Mouse (Mus musculus) heart, embryonic 16.5 days (tissue): ENCODE results near the gene Wdr75. TPM values are rescaled to one million over a fixed set of nuclear protein-coding genes. Genes with fewer than 3 reads are reported as not detected.

ENCODE experiments used
- ATAC-seq: fragments of 200-750 bp; cut with Nextera tagmentation; replicated peaks from 2 replicates; pipeline ENCODE4 v1.8.0; 2017; ENCODE audit warnings: moderate number of reproducible peaks; ENCODE audit not compliant: insufficient read depth, low FRiP score; ENCODE audit errors: extremely low read depth
- H3K27ac ChIP-seq: fragments of 300-500 bp; sonication (generic); 2 replicates; pipeline ENCODE4 v1.5.1; 2014; ENCODE audit warnings: mild to moderate bottlenecking, low read length, control low read depth, moderate library complexity
- H3K27me3 ChIP-seq: fragments of 300-500 bp; sonication (generic); 2 replicates; pipeline ENCODE4 v1.6.1; 2014; ENCODE audit warnings: low read length, mixed read lengths; ENCODE audit not compliant: control insufficient read depth, insufficient read depth
- H3K36me3 ChIP-seq: fragments of 300-500 bp; sonication (generic); 2 replicates; pipeline ENCODE4 v1.6.1; 2014; ENCODE audit not compliant: control insufficient read depth, insufficient read depth
- H3K4me1 ChIP-seq: fragments of 300-500 bp; sonication (generic); 2 replicates; pipeline ENCODE4 v1.6.1; 2014; ENCODE audit warnings: low read length, mixed read lengths; ENCODE audit not compliant: control insufficient read depth, insufficient read depth
- H3K4me2 ChIP-seq: fragments of 300-500 bp; sonication (generic); 2 replicates; pipeline ENCODE4 v1.6.1; 2014; ENCODE audit warnings: low read depth, mild to moderate bottlenecking, control low read depth, low read length
- H3K4me3 ChIP-seq: fragments of 300-500 bp; sonication (generic); 2 replicates; pipeline ENCODE4 v1.5.1; 2014; ENCODE audit warnings: mild to moderate bottlenecking, control low read depth, low read length
- H3K9ac ChIP-seq: fragments of 300-500 bp; sonication (generic); 2 replicates; pipeline ENCODE4 v1.6.1; 2014; ENCODE audit warnings: low read length, control low read depth
- H3K9me3 ChIP-seq: fragments of 300-500 bp; sonication (generic); replicated peaks from 2 replicates; pipeline ENCODE4 v1.6.1; 2016; ENCODE audit warnings: low read length; ENCODE audit not compliant: control insufficient read depth
- WGBS: fragments of 180-500 bp; shearing (Covaris S2); extraction: QIAGEN DNeasy Blood & Tissue Kit; methylation state at CpG from one replicate; pipeline ENCODE4 v1.1.7; 2014; 5-methylcytosine and 5-hydroxymethylcytosine counted together
- polyA plus RNA-seq: library from polyadenylated mRNA; unstranded; fragments of >200 nt; fragmentation: Nextera tagmentation; extraction: Ambion mirVana; gene quantifications from 2 replicates; pipeline ENCODE4 v1.2.1, GENCODE M21; 2015

Gene Wdr75
- polyA plus RNA-seq, 1 experiment from 2014 or later, result 32.7 TPM

GRCm38 (mm10) chr1:45863641-45864040 is 68.7 kb downstream of the Wdr75 start:
- H3K36me3 ChIP-seq, result no peaks in the 10 kb centered on the region
- H3K4me3 ChIP-seq, result no peak overlapping the region
- H3K4me2 ChIP-seq, result no peak overlapping the region
- 93% methylated on average over 3 of the region's 3 CpGs for WGBS
- H3K27ac ChIP-seq, result no peak overlapping the region
- H3K4me1 ChIP-seq, result peaks cover 23% of the 10 kb centered on the region
- no peaks in the 10 kb centered on the region for H3K27me3 ChIP-seq
- H3K9ac ChIP-seq, result no peak overlapping the region
- H3K9me3 ChIP-seq, result 0 out of 2 replicates have a peak, but pooled peaks cover 3% of the 10 kb centered on the region
- no peak for ATAC-seq

- no peak; the same call in 1 of the 2 replicates for ATAC-seq
- Histone ChIP-seq H3K9ac (no peak overlapping the region), H3K9me3 (0 out of 2 replicates have a peak, but pooled peaks cover 3% of the 10 kb centered on the region), H3K36me3 (no peaks in the 10 kb centered on the region), H3K4me1 (peaks cover 25% of the 10 kb centered on the region), H3K4me3 (no peak overlapping the region), H3K27me3 (no peaks in the 10 kb centered on the region), H3K27ac (peak overlapping the region; percentile 25; the same call in 1 of the 2 replicates), H3K4me2 (no peak overlapping the region)
- 23% methylated on average over 4 of the region's 4 CpGs for WGBS
These were observed 69.6 kb downstream of the Wdr75 start for GRCm38 (mm10) chr1:45864564-45865014.

DNA sequence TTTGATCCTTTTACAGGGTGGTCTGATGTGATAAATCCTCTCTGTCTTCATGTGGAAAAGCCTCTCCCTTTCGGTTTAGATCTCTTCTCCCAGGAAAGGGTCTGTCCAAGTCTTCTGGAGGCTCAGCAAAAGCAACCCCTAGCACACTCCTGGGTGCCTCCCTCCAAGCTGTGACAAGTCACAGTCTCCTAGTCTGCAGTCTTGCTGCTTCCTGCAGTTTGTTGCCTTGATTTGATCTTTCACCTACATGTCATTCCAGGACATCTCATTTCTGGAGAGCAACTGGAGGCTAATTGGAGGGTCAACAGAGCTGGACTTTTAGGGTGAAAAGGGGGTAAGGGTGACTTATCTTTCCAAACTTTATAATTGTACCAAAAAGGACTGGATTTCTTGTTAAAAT is 70.3 kb downstream of the Wdr75 start:
- H3K4me3 ChIP-seq, result no peak overlapping the region
- H3K36me3 ChIP-seq, result no peaks in the 10 kb centered on the region
- peak overlapping the region; percentile 59 for H3K27ac ChIP-seq
- H3K9me3 ChIP-seq, result 0 out of 2 replicates have a peak, but pooled peaks cover 3% of the 10 kb centered on the region
- 19% methylated on average over 1 of the region's 1 CpGs for WGBS
- H3K4me1 ChIP-seq, result peaks cover 20% of the 10 kb centered on the region
- no peak overlapping the region for H3K4me2 ChIP-seq
- no peak overlapping the region for H3K9ac ChIP-seq
- H3K27me3 ChIP-seq, result no peaks in the 10 kb centered on the region
- no peak for ATAC-seq

DNA sequence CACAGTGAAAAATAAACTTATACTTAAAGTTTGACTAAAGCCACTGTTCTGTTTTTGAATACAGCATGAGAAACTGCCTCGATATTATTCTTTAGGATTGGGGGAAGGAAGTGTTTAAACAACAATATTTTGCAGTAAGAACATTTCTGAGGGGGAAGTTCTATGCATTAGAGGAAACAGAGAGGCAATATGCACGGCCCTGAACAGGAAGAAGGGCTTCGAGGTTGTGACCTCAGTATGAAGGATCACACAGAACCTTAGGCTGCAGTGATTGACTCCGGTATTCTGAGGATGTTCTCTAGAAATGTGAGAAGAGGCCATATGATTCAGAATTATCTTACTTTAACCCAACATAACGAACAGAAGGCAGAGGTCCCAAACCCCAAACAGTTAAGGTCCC is 70.8 kb downstream of the Wdr75 start:
- no peak overlapping the region; the same call in 1 of the 2 replicates for H3K27ac ChIP-seq
- 0 out of 2 replicates have a peak, but pooled peaks cover 3% of the 10 kb centered on the region for H3K9me3 ChIP-seq
- peaks cover 20% of the 10 kb centered on the region for H3K4me1 ChIP-seq
- no peaks in the 10 kb centered on the region for H3K27me3 ChIP-seq
- H3K36me3 ChIP-seq, result no peaks in the 10 kb centered on the region
- H3K9ac ChIP-seq, result no peak overlapping the region
- no peak overlapping the region for H3K4me2 ChIP-seq
- no peak overlapping the region for H3K4me3 ChIP-seq
- 51% methylated on average over 5 of the region's 5 CpGs for WGBS
- ATAC-seq, result no peak

DNA sequence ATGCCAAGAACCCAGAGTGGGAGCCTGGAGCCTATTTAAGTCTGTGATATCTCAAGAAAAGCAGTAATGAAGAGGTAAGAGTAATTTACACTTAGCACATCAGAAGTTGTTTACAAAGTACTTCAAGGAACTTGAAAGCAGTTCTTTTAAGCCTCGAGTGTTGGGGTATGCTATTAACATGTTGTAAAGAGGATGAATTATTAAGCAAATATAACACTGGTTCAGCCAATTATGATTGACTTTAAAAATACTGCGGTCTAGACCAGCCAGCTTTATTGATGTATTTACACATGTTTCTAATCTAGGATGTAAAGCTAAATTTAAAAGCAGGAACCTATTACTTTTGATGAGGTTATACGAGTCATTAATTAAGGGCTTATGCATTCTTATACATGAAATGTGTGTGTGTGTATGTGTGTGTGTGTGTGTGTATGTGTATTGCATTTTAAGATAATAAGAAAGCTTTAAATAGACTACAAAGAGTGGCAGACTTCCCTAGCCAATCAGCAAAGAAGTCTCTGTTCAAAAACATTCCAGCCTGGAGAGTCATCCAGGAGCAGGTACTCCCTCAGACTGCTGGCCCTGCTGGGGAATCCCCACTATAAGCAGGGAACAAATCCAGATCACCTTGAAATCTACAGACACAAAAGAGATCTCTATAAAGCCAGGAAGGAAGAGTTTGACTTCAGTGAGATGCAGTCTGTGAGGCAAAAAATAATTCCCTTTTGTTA is 71.5 kb downstream of the Wdr75 start:
- 60% methylated on average over 3 of the region's 3 CpGs for WGBS
- H3K4me3 ChIP-seq, result no peak overlapping the region
- no peak; the same call in 1 of the 2 replicates for ATAC-seq
- no peak overlapping the region for H3K9ac ChIP-seq
- no peak overlapping the region; the same call in 1 of the 2 replicates for H3K27ac ChIP-seq
- H3K9me3 ChIP-seq, result 0 out of 2 replicates have a peak, but pooled peaks cover 3% of the 10 kb centered on the region
- no peaks in the 10 kb centered on the region for H3K36me3 ChIP-seq
- no peaks in the 10 kb centered on the region for H3K27me3 ChIP-seq
- H3K4me2 ChIP-seq, result no peak overlapping the region
- H3K4me1 ChIP-seq, result peaks cover 20% of the 10 kb centered on the region

GRCm38 (mm10) chr1:45868050-45868449 is 73.1 kb downstream of the Wdr75 start:
- H3K27me3 ChIP-seq, result no peaks in the 10 kb centered on the region
- no peaks in the 10 kb centered on the region for H3K36me3 ChIP-seq
- H3K27ac ChIP-seq, result no peak overlapping the region
- no peak overlapping the region for H3K4me2 ChIP-seq
- no peak for ATAC-seq
- no peak overlapping the region for H3K4me3 ChIP-seq
- H3K9me3 ChIP-seq, result 0 out of 2 replicates have a peak, but pooled peaks cover 2% of the 10 kb centered on the region
- no peak overlapping the region for H3K9ac ChIP-seq
- peaks cover 20% of the 10 kb centered on the region for H3K4me1 ChIP-seq
- WGBS, result 66% methylated on average over 1 of the region's 1 CpGs

- Histone ChIP-seq H3K4me2 (no peak overlapping the region), H3K4me1 (peaks cover 20% of the 10 kb centered on the region), H3K4me3 (no peak overlapping the region), H3K9ac (no peak overlapping the region), H3K9me3 (no peaks in the 10 kb centered on the region), H3K36me3 (no peaks in the 10 kb centered on the region), H3K27me3 (no peaks in the 10 kb centered on the region), H3K27ac (0 out of 2 replicates have a peak overlapping the region, but pooled peaks have one; percentile 16)
- WGBS, result 53% methylated on average over 3 of the region's 3 CpGs
- ATAC-seq, result no peak
These were observed 73.6 kb downstream of the Wdr75 start for GRCm38 (mm10) chr1:45868479-45869137.
